Mouse (Mus musculus) CH12.LX (cell line): Measurements from ENCODE around the gene Car1. TPM values are rescaled to one million over a fixed set of nuclear protein-coding genes. Genes with fewer than 3 reads are reported as not detected.

ENCODE experiments used
- DNase-seq: peaks from one replicate; pipeline ENCODE4 v3.0.0-alpha.2; 2013; ENCODE audit errors: extremely low read depth
- H3K27ac ChIP-seq: 2 replicates; pipeline ENCODE4 v1.5.1; 2012; ENCODE audit warnings: low read depth, mild to moderate bottlenecking, control low read depth, moderate library complexity; ENCODE audit not compliant: insufficient read depth
- H3K27me3 ChIP-seq: replicated peaks from 2 replicates; pipeline ENCODE3; 2012; ENCODE audit warnings: inconsistent platforms
- H3K36me3 ChIP-seq, 2 experiments: replicated peaks in 1 of 2; 2 replicates each; pipeline versions ENCODE3 to v1.6.1; 2012; ENCODE audit warnings: inconsistent platforms in 1 of 2, low read length in 1 of 2, mild to moderate bottlenecking in 1 of 2, mixed read lengths in 1 of 2, moderate library complexity in 1 of 2; ENCODE audit not compliant: control insufficient read depth in 1 of 2, insufficient read depth in 1 of 2
- H3K4me1 ChIP-seq, 2 experiments: 2 replicates each; pipeline ENCODE4 v1.6.1; 2012; ENCODE audit warnings: inconsistent platforms in 1 of 2, moderate library complexity in 1 of 2; ENCODE audit not compliant: insufficient read depth in 2 of 2, control insufficient read depth in 1 of 2
- H3K4me2 ChIP-seq: 2 replicates; pipeline ENCODE4 v1.6.1; 2012; ENCODE audit warnings: low read depth, mild to moderate bottlenecking, control low read depth; ENCODE audit not compliant: poor library complexity, insufficient read depth, severe bottlenecking
- H3K4me3 ChIP-seq, 3 experiments: fragments of 150-350 bp in 1 of 3; sonication (generic) in 1 of 3; replicated peaks in 1 of 3; 2 replicates each; pipeline versions ENCODE3 to v1.5.1; 2011 to 2012; ENCODE audit warnings: low read depth in 2 of 3, low read length in 2 of 3, mild to moderate bottlenecking in 2 of 3, moderate library complexity in 2 of 3, control low read depth in 1 of 3, improper control_type of control experiment in 1 of 3, inconsistent platforms in 1 of 3, mixed read lengths in 1 of 3; ENCODE audit not compliant: poor library complexity in 1 of 3
- H3K79me2 ChIP-seq: replicated peaks from 2 replicates; pipeline ENCODE4 v1.6.1; 2012; ENCODE audit warnings: mild to moderate bottlenecking, moderate library complexity; ENCODE audit not compliant: control insufficient read depth, poor library complexity, insufficient read depth, severe bottlenecking; ENCODE audit errors: extremely low read depth
- H3K9ac ChIP-seq: 2 replicates; pipeline ENCODE4 v1.6.1; 2012; ENCODE audit warnings: low read depth, mild to moderate bottlenecking, control low read depth, moderate library complexity; ENCODE audit not compliant: insufficient read depth
- H3K9me3 ChIP-seq: replicated peaks from 2 replicates; pipeline ENCODE3; 2012; ENCODE audit warnings: low read length, inconsistent platforms, mixed read lengths
- CHD1 ChIP-seq: IDR thresholded peaks from 2 replicates; pipeline ENCODE4 v1.6.1; 2012; ENCODE audit warnings: low read depth, low read length, improper control_type of control experiment, inconsistent platforms
- E2F4 ChIP-seq: IDR thresholded peaks from 2 replicates; pipeline ENCODE4 v1.6.1; 2011; ENCODE audit warnings: low read depth, low read length, improper control_type of control experiment; ENCODE audit not compliant: insufficient replicate concordance
- EP300 ChIP-seq: IDR thresholded peaks from 2 replicates; pipeline ENCODE4 v1.6.1; 2011; ENCODE audit warnings: low read length, improper control_type of control experiment
- ETS1 ChIP-seq: conservative IDR thresholded peaks from 2 replicates; pipeline ENCODE4 v1.6.1; 2012; ENCODE audit warnings: low read depth, mild to moderate bottlenecking, inconsistent platforms, low read length, improper control_type of control experiment, moderate library complexity
- GABPA ChIP-seq: IDR thresholded peaks from 2 replicates; pipeline ENCODE4 v1.6.1; 2012; ENCODE audit warnings: low read depth, low read length, improper control_type of control experiment, inconsistent platforms; ENCODE audit not compliant: insufficient replicate concordance
- HCFC1 ChIP-seq: IDR thresholded peaks from 2 replicates; pipeline ENCODE4 v1.6.1; 2012; ENCODE audit warnings: low read depth, mild to moderate bottlenecking, inconsistent platforms, low read length, improper control_type of control experiment
- JUN ChIP-seq: IDR thresholded peaks from 2 replicates; pipeline ENCODE4 v1.6.1; 2011; ENCODE audit warnings: low read depth, mild to moderate bottlenecking, low read length, improper control_type of control experiment, moderate library complexity; ENCODE audit not compliant: insufficient read depth
- JUND ChIP-seq: conservative IDR thresholded peaks from 2 replicates; pipeline ENCODE4 v1.6.1; 2011; ENCODE audit warnings: low read depth, low read length, improper control_type of control experiment
- KAT2A ChIP-seq: IDR thresholded peaks from 2 replicates; pipeline ENCODE4 v1.6.1; 2012; ENCODE audit warnings: low read length, improper control_type of control experiment, inconsistent platforms; ENCODE audit not compliant: insufficient replicate concordance
- MEF2A ChIP-seq: IDR thresholded peaks from 2 replicates; pipeline ENCODE4 v1.6.1; 2014; ENCODE audit warnings: low read depth, mild to moderate bottlenecking, inconsistent platforms, low read length, improper control_type of control experiment, borderline replicate concordance
- MXI1 ChIP-seq: IDR thresholded peaks from 2 replicates; pipeline ENCODE4 v1.6.1; 2011; ENCODE audit warnings: mild to moderate bottlenecking, low read depth, low read length, improper control_type of control experiment
- NELFE ChIP-seq: IDR thresholded peaks from 2 replicates; pipeline ENCODE4 v1.6.1; 2011; ENCODE audit warnings: low read depth, low read length, improper control_type of control experiment
- POLR2A ChIP-seq: IDR thresholded peaks from 2 replicates; pipeline ENCODE4 v1.6.1; 2011; ENCODE audit warnings: low read depth, mild to moderate bottlenecking, improper control_type of control experiment, low read length
- POLR2AphosphoS2 ChIP-seq: IDR thresholded peaks from 2 replicates; pipeline ENCODE4 v1.6.1; 2011; ENCODE audit warnings: low read depth, low read length, improper control_type of control experiment
- RAD21 ChIP-seq: IDR thresholded peaks from 2 replicates; pipeline ENCODE4 v1.6.1; 2011; ENCODE audit warnings: low read depth, mild to moderate bottlenecking, low read length, improper control_type of control experiment, moderate library complexity
- RCOR1 ChIP-seq: conservative IDR thresholded peaks from 2 replicates; pipeline ENCODE4 v1.6.1; 2012; ENCODE audit warnings: low read depth, mild to moderate bottlenecking, inconsistent platforms, low read length, improper control_type of control experiment
- SIN3A ChIP-seq: IDR thresholded peaks from 2 replicates; pipeline ENCODE4 v1.6.1; 2012; ENCODE audit warnings: low read length, improper control_type of control experiment, inconsistent platforms
- SMC3 ChIP-seq: IDR thresholded peaks from 2 replicates; pipeline ENCODE4 v1.6.1; 2011; ENCODE audit warnings: low read depth, low read length, improper control_type of control experiment
- TBP ChIP-seq: conservative IDR thresholded peaks from 2 replicates; pipeline ENCODE4 v1.6.1; 2011; ENCODE audit warnings: low read depth, low read length, improper control_type of control experiment
- UBTF ChIP-seq: IDR thresholded peaks from 2 replicates; pipeline ENCODE4 v1.6.1; 2012; ENCODE audit warnings: low read depth, mild to moderate bottlenecking, inconsistent platforms, low read length, improper control_type of control experiment, moderate library complexity
- ZKSCAN1 ChIP-seq: IDR thresholded peaks from 2 replicates; pipeline ENCODE4 v1.6.1; 2012; ENCODE audit warnings: low read depth, inconsistent platforms, low read length, improper control_type of control experiment, borderline replicate concordance
- ZMIZ1 ChIP-seq: IDR thresholded peaks from 2 replicates; pipeline ENCODE4 v1.6.1; 2012; ENCODE audit warnings: low read depth, mild to moderate bottlenecking, inconsistent platforms, low read length, improper control_type of control experiment
- ZNF384 ChIP-seq: IDR thresholded peaks from 2 replicates; pipeline ENCODE4 v1.6.1; 2012; ENCODE audit warnings: low read depth, low read length, improper control_type of control experiment, inconsistent platforms
- dilution Hi-C: fragments of 300-500 bp; cut with MboI; formaldehyde crosslinking; loops from 2 replicates; pipeline ENCODE4 v1.14.3; 2020; ENCODE audit warnings: low sequenced_read_pairs; ENCODE audit not compliant: extremely low pct_unique_long_range_greater_than_20kb, extremely low pct_ligation_motif_present
- in situ Hi-C: fragments of 300-500 bp; cut with MboI; formaldehyde crosslinking; loops from 3 replicates; pipeline ENCODE4 v1.14.3; 2019; ENCODE audit warnings: low sequenced_read_pairs, low pct_ligation_motif_present, low pct_unique_long_range_greater_than_20kb, mixed read lengths
- polyA plus RNA-seq: library from polyadenylated mRNA; unstranded; fragments of >175 nt; gene quantifications from 2 replicates; pipeline ENCODE4 v1.2.1, GENCODE M21; 2012; ENCODE audit warnings: low read depth; ENCODE audit not compliant: insufficient read length
- total RNA-seq, 2 experiments: library from RNA; depleted of rRNA; stranded (reverse); fragments of 300-350 nt in 1 of 2; fragments of >200 nt in 1 of 2; gene quantifications; 2 replicates each; pipeline ENCODE4 v1.2.3; 2012 to 2014

The Car1 gene
- total RNA-seq (2012; rRNA removed) (not detected in 2 replicates), total RNA-seq (2014; rRNA removed) (0.26 TPM in 1 of 2 replicates, not detected in the other), polyA plus RNA-seq (not detected in 2 replicates)

- no peak for DNase-seq
- H3K27ac ChIP-seq, result no peak within 1 kb of the TSS
Observed at GRCm38 (mm10) chr3:14808211-14808610, at the start of gene Car1. TSS of gene Car1 (minus strand) at chr3:14808368.

GRCm38 (mm10) chr3:14857874-14858273 is 49.7 kb upstream of the Car1 start:
- TF ChIP-seq MEF2A (no peak), ETS1 (no peak), RCOR1 (no peak), ZMIZ1 (no peak), POLR2A (no peak), GABPA (no peak), NELFE (no peak), EP300 (no peak), POLR2AphosphoS2 (no peak), SMC3 (no peak), UBTF (no peak), TBP (no peak), KAT2A (no peak), JUN (no peak), CHD1 (no peak), MXI1 (no peak)
- dilution Hi-C loops (no loop called here), in situ Hi-C loops (no loop called here)
- DNase-seq, result no peak
- Histone ChIP-seq H3K4me2 (no peak overlapping the region), H3K4me3 (no peak overlapping the region), H3K4me1 (no peaks in the 10 kb centered on the region), H3K79me2 (no peaks in the 10 kb centered on the region), H3K27ac (no peak overlapping the region), H3K36me3 (no peaks in the 10 kb centered on the region), H3K27me3 (no peaks in the 10 kb centered on the region), H3K9ac (no peak overlapping the region), H3K9me3 (no peaks in the 10 kb centered on the region)

More at GRCm38 (mm10) chr3:14808211-14808610, at the start of gene Car1:
- H3K4me3 ChIP-seq, result no peak within 1 kb of the TSS
- H3K9me3 ChIP-seq, result no peaks in the 10 kb centered on the region
- H3K4me2 ChIP-seq, result no peak within 1 kb of the TSS
- no peaks in the 10 kb centered on the region for H3K79me2 ChIP-seq
- H3K36me3 ChIP-seq, result no peaks in the 10 kb centered on the region
- in situ Hi-C loops, result no loop called here
- H3K27me3 ChIP-seq, result no peaks in the 10 kb centered on the region
- TF ChIP-seq ZNF384 (no peak), E2F4 (no peak), ZKSCAN1 (no peak), RAD21 (no peak), HCFC1 (no peak), JUND (no peak), GABPA (no peak), MEF2A (no peak), SIN3A (no peak)
- TF ChIP-seq, all 38 proteins: peak for 0
- dilution Hi-C loops, result no loop called here
- no peaks in the 10 kb centered on the region for H3K4me1 ChIP-seq
- no peak within 1 kb of the TSS for H3K9ac ChIP-seq
